Comparison of ENCODE assay signal across 24 mouse cellular contexts in genomic region chr6:50333346-50333745, GRCm38 (mm10).
DNase-seq lines count a peak whose midpoint lies in the region; ATAC-seq lines count a peak whose summit lies in the region.
"Had no signal": no experiment of that assay in that cellular context is flagged by ENCODE, and none has a peak within 500 bp of the region (broad histone marks: within the 10 kb centered on the region; RNA-seq: fewer than 3 reads in every experiment).

No protein-coding gene starts in this region.

- no peak overlapping the region for H3K9ac ChIP-seq in kidney, embryonic 14.5 days (ENCODE audit: low read depth, low read length)
- H3K9ac ChIP-seq in kidney, embryonic 15.5 days, result no peak overlapping the region
- H3K9ac ChIP-seq: embryonic facial prominence, embryonic 15.5 days; forebrain, embryonic 15.5 days; heart, embryonic 13.5 days; hindbrain, embryonic 12.5 days; liver, embryonic 15.5 days; stomach, embryonic 15.5 days had no signal

- 37% methylated on average over 6 of the region's 6 CpGs for WGBS in kidney, embryonic 14.5 days
- 34% methylated on average over 6 of the region's 6 CpGs for WGBS in kidney, embryonic 15.5 days

- no peak overlapping the region for H3K4me2 ChIP-seq in kidney, embryonic 14.5 days (replicated peaks; ENCODE audit: low read depth, low read length)
- H3K4me2 ChIP-seq in kidney, embryonic 15.5 days, result no peak overlapping the region
- H3K4me2 ChIP-seq: embryonic facial prominence, embryonic 15.5 days; forebrain, embryonic 15.5 days; heart, embryonic 13.5 days; hindbrain, embryonic 12.5 days; liver, embryonic 15.5 days; midbrain, embryonic 11.5 days; stomach, embryonic 15.5 days had no signal

- peak; percentile 84 for DNase-seq in kidney, adult 11 months
- peak; percentile 8 for DNase-seq in MN1 (ENCODE audit: low spot score)
- DNase-seq in kidney, postnatal 36 days, result peak; percentile 77 to 85
- no peak for DNase-seq in cerebellum, adult 18-20 months
- no peak for DNase-seq in heart, postnatal 10 days
- DNase-seq: cerebellum, adult 11 months; gastrocnemius, postnatal 36 days; heart, adult 2 months; liver; thymus, adult 18-20 months had no signal

- no peak overlapping the region for H3K27ac ChIP-seq in kidney, embryonic 14.5 days (ENCODE audit: low read depth, low read length)
- 0 out of 2 replicates have a peak overlapping the region, but pooled peaks have one; percentile 29 for H3K27ac ChIP-seq in kidney, embryonic 15.5 days
- H3K27ac ChIP-seq: embryonic facial prominence, embryonic 15.5 days; forebrain, embryonic 15.5 days; heart, adult 2 months; heart, embryonic 13.5 days; hindbrain, embryonic 12.5 days; left cerebral cortex, adult 2 months; limb, embryonic 10.5 days; liver, embryonic 15.5 days; stomach, embryonic 15.5 days had no signal

- intact Hi-C loops in heart, postnatal 10 days (cut with DNase I), result no loop called here

- H3K27me3 ChIP-seq in kidney, embryonic 14.5 days (ENCODE audit: control insufficient read depth, insufficient read depth, low read length), result no peaks in the 10 kb centered on the region
- no peaks in the 10 kb centered on the region for H3K27me3 ChIP-seq in kidney, embryonic 15.5 days
- H3K27me3 ChIP-seq: embryonic facial prominence, embryonic 15.5 days; forebrain, embryonic 15.5 days; heart, embryonic 13.5 days; hindbrain, embryonic 12.5 days; liver, embryonic 15.5 days; Patski; stomach, embryonic 15.5 days had no signal

- no peaks in the 10 kb centered on the region for H3K9me3 ChIP-seq in kidney, embryonic 14.5 days (ENCODE audit: control insufficient read depth, low read length)
- H3K9me3 ChIP-seq in kidney, embryonic 15.5 days (replicated peaks), result no peaks in the 10 kb centered on the region
- H3K9me3 ChIP-seq: embryonic facial prominence, embryonic 15.5 days; forebrain, embryonic 15.5 days; heart, embryonic 13.5 days; hindbrain, embryonic 12.5 days; limb, embryonic 10.5 days; liver, embryonic 15.5 days; stomach, embryonic 15.5 days had no signal

- H3K4me1 ChIP-seq in kidney, embryonic 14.5 days (ENCODE audit: control insufficient read depth, insufficient read depth, low read length), result 0 out of 2 replicates have a peak, but pooled peaks cover 8% of the 10 kb centered on the region
- peaks cover 41% of the 10 kb centered on the region for H3K4me1 ChIP-seq in kidney, embryonic 15.5 days
- H3K4me1 ChIP-seq: forebrain, embryonic 15.5 days; liver, embryonic 15.5 days had no signal

- ATAC-seq in kidney, embryonic 14.5 days (ENCODE audit: low FRiP score, low TSS enrichment), result no peak
- 0 out of 2 replicates have a peak, but pooled peaks have one; percentile 20 for ATAC-seq in kidney, embryonic 15.5 days (replicated peaks; ENCODE audit: low FRiP score)
- ATAC-seq: CD4-positive, CD25-positive, alpha-beta regulatory T cell, adult 4 months; forebrain, embryonic 15.5 days; inflammation-experienced regulatory T-cells, adult 6 months; Patski had no signal

- no peaks in the 10 kb centered on the region for H3K36me3 ChIP-seq in kidney, embryonic 14.5 days (ENCODE audit: control insufficient read depth, insufficient read depth, low read length)
- no peaks in the 10 kb centered on the region for H3K36me3 ChIP-seq in kidney, embryonic 15.5 days
- H3K36me3 ChIP-seq: embryonic facial prominence, embryonic 15.5 days; forebrain, embryonic 15.5 days; heart, embryonic 13.5 days; hindbrain, embryonic 12.5 days; limb, embryonic 10.5 days; liver, embryonic 15.5 days; stomach, embryonic 15.5 days had no signal

- H3K4me3 ChIP-seq in kidney, embryonic 14.5 days (ENCODE audit: low read length), result no peak overlapping the region
- no peak overlapping the region for H3K4me3 ChIP-seq in kidney, embryonic 15.5 days (replicated peaks)
- H3K4me3 ChIP-seq: embryonic facial prominence, embryonic 15.5 days; forebrain, embryonic 15.5 days; heart, adult 2 months; heart, embryonic 13.5 days; hindbrain, embryonic 12.5 days; left cerebral cortex, adult 2 months; limb, embryonic 10.5 days; liver, embryonic 15.5 days; stomach, embryonic 15.5 days had no signal

Comparison
In these comparisons a context has a peak if more than half of its experiments do, and no peak if none do; other contexts are left out.
1. DNase-seq: peak in kidney, adult 11 months (single experiment), MN1 (single experiment) and kidney, postnatal 36 days (2 of 2); none in cerebellum, adult 18-20 months (0 of 2) and heart, postnatal 10 days (0 of 2).